Comparison of ENCODE assay signal across 8 mouse cellular contexts in the genomic region with DNA sequence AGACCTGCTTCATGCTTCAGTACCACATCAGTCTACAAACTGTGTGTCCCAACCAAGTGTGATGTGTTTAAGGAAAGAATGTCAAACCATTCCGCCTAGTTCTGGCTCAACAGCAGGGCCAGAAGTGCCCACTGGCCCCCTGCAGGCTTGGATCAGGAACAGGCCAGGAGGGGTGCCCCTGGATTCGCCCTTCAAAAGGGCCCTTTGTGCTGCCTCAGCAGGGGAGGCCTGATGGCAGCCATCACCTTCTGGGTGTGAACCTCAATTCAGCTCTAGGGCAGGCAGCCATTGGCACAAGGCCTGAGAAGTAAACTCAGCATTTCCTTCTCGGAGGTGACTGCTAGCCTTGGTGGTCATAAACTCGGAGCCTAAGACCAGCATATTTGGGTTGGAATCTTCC. TPM values are rescaled to one million over a fixed set of nuclear protein-coding genes. Genes with fewer than 3 reads are reported as not detected.
A peak's percentile ranks its signal among the peaks of the same experiment; 100 is the strongest.
DNase-seq lines count a peak whose midpoint lies in the region; ATAC-seq lines count a peak whose summit lies in the region.

No protein-coding gene starts in this region.

- no peak overlapping the region for H3K4me2 ChIP-seq in forebrain, embryonic 14.5 days (ENCODE audit: low read length)
- no peak overlapping the region for H3K4me2 ChIP-seq in kidney, embryonic 14.5 days (replicated peaks; ENCODE audit: low read depth, low read length)

- no peak overlapping the region for H3K9ac ChIP-seq in forebrain, embryonic 14.5 days (ENCODE audit: low read length)
- H3K9ac ChIP-seq in kidney, embryonic 14.5 days (ENCODE audit: low read depth, low read length), result no peak overlapping the region

- no peak overlapping the region for H3K4me3 ChIP-seq in forebrain, embryonic 14.5 days (ENCODE audit: low read depth, low read length)
- no peak overlapping the region for H3K4me3 ChIP-seq in kidney, embryonic 14.5 days (ENCODE audit: low read length)

- no peaks in the 10 kb centered on the region for H3K9me3 ChIP-seq in forebrain, embryonic 14.5 days (replicated peaks; ENCODE audit: control insufficient read depth, low read length)
- H3K9me3 ChIP-seq in kidney, embryonic 14.5 days (ENCODE audit: control insufficient read depth, low read length), result no peaks in the 10 kb centered on the region

- peak; percentile 39 to 46 for DNase-seq in right cerebral cortex, postnatal 10 days (ENCODE audit: low spot score in 2 of 2)
- DNase-seq in right cerebral cortex, postnatal 36 days (ENCODE audit: low spot score in 2 of 2), result no peak
- peak; percentile 59 for DNase-seq in forebrain, embryonic 14.5 days (ENCODE audit: low spot score)
- peak; percentile 58 for DNase-seq in lung, postnatal 36 days
- no peak for DNase-seq in urinary bladder, adult 2 months (ENCODE audit: low spot score)
- no peak for DNase-seq in natural killer cell, adult 2 months (ENCODE audit: low spot score in 2 of 2)
- DNase-seq in layer of hippocampus, postnatal 25 days (ENCODE audit: extremely low spot score in 1 of 2, low spot score in 1 of 2), result no peak

- H3K27me3 ChIP-seq in forebrain, embryonic 14.5 days (replicated peaks; ENCODE audit: control insufficient read depth, insufficient read depth, low read length), result no peaks in the 10 kb centered on the region
- H3K27me3 ChIP-seq in kidney, embryonic 14.5 days (ENCODE audit: control insufficient read depth, insufficient read depth, low read length), result no peaks in the 10 kb centered on the region

- 21% methylated on average over 4 of the region's 4 CpGs for WGBS in forebrain, embryonic 14.5 days
- WGBS in kidney, embryonic 14.5 days, result 39% methylated on average over 4 of the region's 4 CpGs

- H3K27ac ChIP-seq in forebrain, embryonic 14.5 days (ENCODE audit: low read depth, low read length), result peak overlapping the region; percentile 30; the same call in 1 of the 2 replicates
- peak overlapping the region; percentile 2; the same call in 1 of the 2 replicates for H3K27ac ChIP-seq in kidney, embryonic 14.5 days (ENCODE audit: low read depth, low read length)

- H3K36me3 ChIP-seq in forebrain, embryonic 14.5 days (ENCODE audit: control insufficient read depth, insufficient read depth, low read length), result peaks cover 33% of the 10 kb centered on the region
- peaks cover 24% of the 10 kb centered on the region; the same call in 1 of the 2 replicates for H3K36me3 ChIP-seq in kidney, embryonic 14.5 days (ENCODE audit: control insufficient read depth, insufficient read depth, low read length)

- H3K4me1 ChIP-seq in forebrain, embryonic 14.5 days (ENCODE audit: control insufficient read depth, insufficient read depth, low read length), result peaks cover 21% of the 10 kb centered on the region
- H3K4me1 ChIP-seq in kidney, embryonic 14.5 days (ENCODE audit: control insufficient read depth, insufficient read depth, low read length), result peaks cover 25% of the 10 kb centered on the region

- peak; percentile 59 for ATAC-seq in forebrain, embryonic 14.5 days
- ATAC-seq in kidney, embryonic 14.5 days (ENCODE audit: low FRiP score, low TSS enrichment), result 0 out of 2 replicates have a peak, but pooled peaks have one; percentile 26

RNA-seq across cellular contexts. Expression of a gene that starts 33.1 kb away (rescaled TPM):
- polyA plus RNA-seq in forebrain, embryonic 14.5 days (2014; fragmentation: Nextera tagmentation; extraction: Ambion mirVana), result 17.1 and 25.1 TPM in 2 replicates
- 17.0 and 22.1 TPM in 2 replicates for polyA plus RNA-seq in kidney, embryonic 14.5 days (2014; fragmentation: Nextera tagmentation; extraction: Ambion mirVana)
- 11.2 and 15.8 TPM in 2 replicates for polyA plus RNA-seq in urinary bladder, adult 2 months (2012; rRNA removed)
- total RNA-seq in layer of hippocampus, postnatal 25 days (2021), result 10 to 100 TPM; 34.6 to 40.9 TPM

Comparison
In these comparisons a context has a peak if more than half of its experiments do, and no peak if none do; other contexts are left out.
1. DNase-seq: peak in right cerebral cortex, postnatal 10 days (2 of 2), forebrain, embryonic 14.5 days (single experiment) and lung, postnatal 36 days (single experiment); none in right cerebral cortex, postnatal 36 days (0 of 2), urinary bladder, adult 2 months (single experiment), natural killer cell, adult 2 months (0 of 2) and layer of hippocampus, postnatal 25 days (0 of 2).